Mouse (Mus musculus): Measurements from ENCODE around the gene Cebpa.

The Cebpa gene

GRCm38 (mm10) chr7:35120146-35120691 lies 1.1 kb downstream of the Cebpa start:
- DNase-seq (ENCODE audit: low spot score in 2 of 2): peak in 1 of 2 experiments; percentile 33

- no peak for DNase-seq (ENCODE audit: low spot score in 2 of 2)
Observed at GRCm38 (mm10) chr7:35121150-35121549, 2.1 kb downstream of the Cebpa start.

- DNase-seq (ENCODE audit: low spot score in 2 of 2): no peak
Observed at GRCm38 (mm10) chr7:35122401-35123320, 3.6 kb downstream of the Cebpa start.

DNA sequence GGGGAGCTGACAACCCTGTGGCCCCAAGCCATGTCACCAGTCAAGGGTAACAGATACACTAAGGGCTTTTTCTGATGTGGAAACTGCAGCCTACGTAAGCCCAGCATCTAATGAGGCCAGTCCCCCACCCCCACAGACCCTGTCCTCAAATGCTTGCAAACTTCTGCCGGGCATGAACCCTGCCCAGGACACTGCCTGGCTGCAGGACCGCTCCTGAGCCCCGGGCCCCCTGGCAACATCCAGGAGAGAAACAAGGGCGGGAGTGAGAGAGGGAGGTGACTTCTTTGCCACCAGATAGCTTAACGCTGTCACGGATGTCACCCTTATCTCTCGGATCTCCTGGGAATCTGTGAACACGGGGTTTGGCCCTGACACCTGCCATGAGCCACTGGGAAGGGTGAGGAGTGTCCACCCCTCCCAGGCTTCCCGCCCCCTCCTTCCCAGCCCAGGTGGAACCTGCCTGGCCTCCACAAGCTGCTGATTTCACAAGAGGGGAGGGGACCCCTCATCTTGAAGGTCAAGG lies 4.4 kb downstream of the Cebpa start:
- no peak for DNase-seq (ENCODE audit: low spot score in 2 of 2)

GRCm38 (mm10) chr7:35124216-35124615 lies 5.1 kb downstream of the Cebpa start:
- DNase-seq (ENCODE audit: low spot score in 2 of 2): no peak

GRCm38 (mm10) chr7:35124745-35125144 lies 5.7 kb downstream of the Cebpa start:
- no peak for DNase-seq (ENCODE audit: low spot score in 2 of 2)

GRCm38 (mm10) chr7:35125971-35126370 lies 6.9 kb downstream of the Cebpa start:
- no peak for DNase-seq (ENCODE audit: low spot score in 2 of 2)

GRCm38 (mm10) chr7:35127001-35127400 lies 7.9 kb downstream of the Cebpa start:
- peak in 1 of 2 experiments; percentile 44 for DNase-seq (ENCODE audit: low spot score in 2 of 2)

- DNase-seq (ENCODE audit: low spot score in 2 of 2): no peak
Observed at GRCm38 (mm10) chr7:35127721-35128120, 8.6 kb downstream of the Cebpa start.

DNA sequence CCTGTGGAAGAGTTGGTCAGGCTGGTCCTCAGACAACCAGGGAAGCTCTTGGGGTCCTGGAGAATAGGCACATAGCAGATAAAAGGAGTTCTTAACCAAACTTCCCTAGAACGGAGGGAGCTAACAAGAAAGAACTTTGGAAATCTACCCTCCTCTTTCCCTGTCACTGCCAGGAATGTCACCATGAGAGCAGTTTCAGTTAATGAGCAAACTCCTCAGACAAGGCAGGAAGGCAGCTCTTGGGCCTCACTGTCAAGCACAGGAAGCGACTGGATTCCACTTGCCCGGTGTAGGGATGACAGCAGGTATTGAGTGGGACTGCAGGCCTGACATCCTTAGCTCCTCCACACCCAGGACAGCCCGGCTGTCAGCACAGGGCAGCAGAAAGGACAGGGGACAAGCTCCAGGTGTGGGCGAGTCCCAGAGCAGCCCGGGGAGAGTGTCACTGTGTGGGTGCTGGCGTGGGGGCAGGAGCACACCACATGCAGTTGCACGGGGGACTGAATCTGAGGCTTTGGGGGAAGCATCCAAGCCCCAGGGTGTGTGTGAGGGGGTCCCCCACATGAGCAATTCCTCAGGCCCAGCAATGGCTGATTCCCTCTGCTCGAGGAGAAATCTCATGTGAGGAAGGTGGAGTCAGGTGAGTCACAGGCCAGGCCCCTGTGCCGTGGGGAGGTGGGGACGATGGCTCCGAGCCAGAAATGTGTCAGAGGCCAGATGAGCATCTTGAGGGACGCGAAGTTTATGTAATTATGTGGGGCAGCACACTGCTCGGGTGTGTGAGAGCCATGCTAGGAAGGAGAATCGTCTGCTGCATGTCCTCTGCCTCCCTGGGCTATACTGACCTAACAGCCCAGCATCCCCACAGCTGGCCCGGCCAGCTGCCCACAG lies 9.8 kb downstream of the Cebpa start:
- DNase-seq (ENCODE audit: low spot score in 2 of 2): no peak

DNA sequence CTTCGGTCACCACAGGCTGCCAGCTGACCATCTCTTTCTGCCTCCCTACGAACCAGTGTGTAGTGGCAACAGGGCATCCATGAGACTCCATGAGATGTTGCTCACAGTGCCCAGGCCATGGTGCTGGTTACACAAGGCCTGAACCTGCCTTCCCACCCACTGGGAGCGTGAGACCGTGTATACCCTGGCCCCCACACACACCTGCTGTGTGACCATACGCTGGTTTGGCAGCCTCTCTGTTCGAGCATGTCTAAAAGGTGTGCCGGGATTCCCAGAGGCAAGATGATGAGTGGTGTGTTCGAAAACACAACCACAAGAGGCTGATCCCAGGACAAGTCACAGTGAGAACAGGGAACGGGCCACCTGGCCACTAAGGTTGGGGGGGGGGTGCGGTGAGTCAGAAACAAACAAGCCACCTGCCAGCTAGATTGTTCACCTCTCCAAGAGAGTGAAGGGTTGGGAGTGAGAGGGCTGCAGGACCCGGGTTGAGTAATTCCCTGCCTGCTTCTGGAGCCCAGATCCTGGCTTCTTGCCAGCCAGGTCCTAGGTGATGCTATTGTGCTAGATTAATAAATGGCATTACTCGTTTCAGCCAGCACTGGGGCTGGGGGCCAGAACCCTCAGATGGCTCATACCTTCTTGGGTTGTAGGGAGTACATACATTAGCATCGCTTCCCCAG lies 11.1 kb downstream of the Cebpa start:
- no peak for DNase-seq (ENCODE audit: low spot score in 2 of 2)

DNA sequence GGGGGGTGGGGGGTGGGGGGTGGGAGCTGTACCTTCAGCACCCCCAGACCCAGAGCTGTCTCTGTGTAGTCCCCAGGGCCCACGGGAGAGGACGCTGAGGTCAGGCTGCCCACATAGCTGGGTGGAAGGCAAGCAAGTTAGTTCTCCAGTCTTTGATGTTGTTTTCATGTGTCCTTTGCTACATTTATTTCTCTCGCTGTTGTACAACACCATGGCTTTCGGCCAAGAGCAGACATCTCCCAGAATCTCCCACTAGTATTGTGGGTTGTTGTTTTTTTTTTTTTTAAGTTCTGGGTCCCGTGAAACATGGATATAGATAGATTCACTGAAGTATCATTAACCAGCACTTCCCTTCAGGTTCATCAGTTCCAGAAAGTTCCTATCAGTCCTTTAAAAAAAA lies 11.8 kb downstream of the Cebpa start:
- DNase-seq (ENCODE audit: low spot score in 2 of 2): no peak

DNA sequence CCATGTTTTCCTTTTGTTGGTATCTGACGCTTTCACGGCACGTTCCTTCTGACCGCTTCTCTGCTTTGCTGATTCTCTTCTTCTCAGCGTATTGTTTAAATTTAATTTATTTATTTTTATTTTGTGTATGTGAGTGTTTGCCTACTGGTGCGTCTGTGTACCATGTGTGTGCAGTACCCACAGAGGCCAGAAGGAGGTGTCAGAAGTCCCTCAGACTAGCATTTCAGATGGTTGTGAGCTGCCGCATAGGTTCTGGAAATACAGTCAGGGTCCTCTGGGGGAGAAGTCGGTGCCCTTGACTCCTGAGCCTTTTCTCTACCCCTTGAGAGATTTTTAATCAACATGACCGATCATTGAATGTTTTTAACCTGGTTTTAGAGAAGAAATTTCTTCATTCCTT lies 12.5 kb downstream of the Cebpa start:
- no peak for DNase-seq (ENCODE audit: low spot score in 2 of 2)

GRCm38 (mm10) chr7:35134621-35135020 lies 15.5 kb downstream of the Cebpa start:
- no peak for DNase-seq (ENCODE audit: low spot score in 2 of 2)

- DNase-seq (ENCODE audit: low spot score in 2 of 2): no peak
Observed at GRCm38 (mm10) chr7:35137524-35137923, 18.4 kb downstream of the Cebpa start.

DNA sequence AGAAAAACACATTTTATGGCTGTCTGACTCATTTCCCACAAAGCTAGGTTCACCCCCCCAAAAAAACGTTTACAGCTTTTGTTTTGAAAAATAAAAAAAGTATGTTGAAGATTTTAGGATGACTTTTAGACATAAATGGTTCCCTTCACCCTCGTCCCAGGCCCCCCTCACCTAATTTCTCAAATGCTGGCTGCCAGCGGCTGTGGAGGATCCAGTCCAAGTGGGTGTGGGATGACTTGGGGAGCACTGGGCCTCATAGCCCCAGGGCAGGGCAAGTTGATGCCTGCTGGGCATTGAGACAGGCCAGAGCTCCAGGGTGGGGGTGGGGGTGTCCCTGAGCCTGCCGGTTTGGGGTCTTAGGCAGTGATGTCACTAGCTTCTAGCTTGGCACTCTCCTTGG lies 19.4 kb downstream of the Cebpa start:
- no peak for DNase-seq (ENCODE audit: low spot score in 2 of 2)

DNA sequence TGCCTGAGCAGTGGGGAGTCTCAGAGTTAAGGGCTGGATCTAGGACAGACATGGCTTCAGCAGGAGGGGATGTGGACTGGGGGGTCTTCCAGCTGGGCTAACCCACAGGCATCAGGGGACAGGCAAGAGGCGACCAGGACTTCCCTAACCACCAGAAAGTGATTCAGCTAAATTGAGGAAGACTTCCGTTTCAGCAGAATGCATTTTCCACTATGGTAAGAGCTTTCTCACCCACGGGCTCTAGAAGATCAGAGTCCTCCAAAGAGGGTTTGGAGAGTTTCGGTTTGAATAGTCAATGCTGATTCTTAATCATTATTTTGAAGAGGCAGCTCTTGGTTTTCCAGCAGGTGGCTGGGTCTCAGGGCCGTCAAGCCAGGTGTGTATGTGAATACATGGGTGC lies 20.8 kb downstream of the Cebpa start:
- no peak for DNase-seq (ENCODE audit: low spot score in 2 of 2)

GRCm38 (mm10) chr7:35141519-35141918 lies 22.4 kb downstream of the Cebpa start:
- DNase-seq (ENCODE audit: low spot score in 2 of 2): no peak

DNA sequence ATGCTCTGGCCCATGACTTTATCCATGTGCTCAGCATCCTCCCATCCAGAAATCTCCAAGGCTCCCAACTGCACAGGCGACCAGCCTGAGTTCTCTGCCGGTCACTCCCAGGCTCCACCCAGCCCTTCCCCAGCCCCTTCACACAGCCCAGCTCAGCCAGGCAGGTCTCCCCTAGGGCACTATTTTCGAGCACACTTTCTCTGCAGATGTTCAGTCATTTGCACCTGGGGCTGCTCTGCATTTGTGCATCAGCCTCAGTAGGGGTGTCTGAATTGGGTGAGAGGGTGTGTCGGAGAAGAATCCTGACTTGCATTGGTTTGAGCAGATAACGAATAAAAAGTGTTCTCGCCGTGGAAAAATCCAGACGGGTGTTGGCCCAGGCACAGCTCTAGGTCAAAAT lies 23.4 kb downstream of the Cebpa start:
- DNase-seq (ENCODE audit: low spot score in 2 of 2): no peak

DNA sequence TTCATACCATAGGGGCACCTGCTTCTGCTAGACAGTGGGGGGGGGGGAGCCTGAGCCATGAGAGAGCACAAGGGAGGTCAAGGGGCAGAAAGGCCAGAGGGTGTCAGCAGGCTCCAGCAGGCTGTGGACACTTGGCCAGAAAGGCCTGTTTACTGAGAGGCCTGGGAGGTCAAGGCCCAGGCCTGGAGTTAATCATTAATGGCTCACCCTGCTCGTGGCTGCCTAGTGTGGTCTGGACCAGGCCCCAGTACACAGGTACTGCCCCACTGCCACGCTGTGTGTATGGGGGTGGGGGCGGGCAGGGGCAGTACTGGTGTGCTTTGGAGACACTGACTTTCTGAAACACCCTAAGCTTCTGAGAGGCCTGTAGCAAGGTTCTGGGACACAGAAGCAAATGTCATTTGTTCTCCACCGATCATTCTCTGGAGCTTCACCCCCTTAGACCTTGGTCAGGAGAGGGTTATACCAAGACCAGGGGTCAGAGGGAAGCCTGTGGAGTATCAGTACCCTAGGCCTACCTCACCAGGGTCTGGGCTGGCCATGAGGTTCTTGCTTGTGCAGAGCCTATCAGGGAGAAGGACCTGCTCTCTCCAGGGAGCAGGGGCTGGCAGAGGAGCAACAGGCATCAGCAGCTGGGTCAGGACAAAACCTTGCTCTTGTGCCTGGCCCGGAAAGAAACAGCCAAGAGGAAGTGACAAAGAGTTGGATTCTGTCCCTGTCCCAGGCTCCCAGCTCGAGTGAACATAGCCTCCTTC lies 24.9 kb downstream of the Cebpa start:
- no peak for DNase-seq (ENCODE audit: low spot score in 2 of 2)

DNA sequence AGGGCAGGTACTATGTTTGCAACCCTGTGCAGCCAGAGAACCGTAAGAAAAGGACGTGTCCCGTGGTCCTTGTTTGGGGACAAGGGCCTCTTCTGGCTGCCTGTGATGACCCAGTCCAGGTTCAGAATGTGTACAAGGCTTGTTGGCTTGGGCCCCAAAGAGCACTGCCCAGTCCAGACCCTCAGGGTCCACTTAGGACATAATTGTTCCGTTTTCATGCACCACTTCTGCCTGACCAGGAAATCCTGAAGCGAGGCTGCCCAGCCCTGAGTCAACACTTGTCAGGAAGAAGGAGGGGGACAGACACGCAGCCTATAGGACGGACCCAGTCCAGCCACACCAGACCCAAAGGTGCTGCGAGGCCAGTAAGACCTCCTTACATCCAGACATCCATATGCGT lies 26.0 kb downstream of the Cebpa start:
- DNase-seq (ENCODE audit: low spot score in 2 of 2): no peak
